Mouse (Mus musculus) kidney, adult 2 months (tissue): ENCODE measurements around the gene Myrf. TPM values are rescaled to one million over a fixed set of nuclear protein-coding genes. Genes with fewer than 3 reads are reported as not detected.

ENCODE experiments used
- DNase-seq: peaks from one replicate; pipeline ENCODE4 v3.0.0; 2021
- H3K27ac ChIP-seq: fragments of 200-500 bp; 2 replicates; pipeline ENCODE4 v1.5.1; 2012; ENCODE audit warnings: low read depth, low read length, control low read depth, inconsistent platforms; ENCODE audit not compliant: insufficient read depth
- H3K27me3 ChIP-seq: fragments of 200-500 bp; replicated peaks from 2 replicates; pipeline ENCODE4 v1.6.1; 2012; ENCODE audit warnings: mild to moderate bottlenecking, moderate library complexity, low read length, inconsistent platforms; ENCODE audit not compliant: control insufficient read depth, insufficient read depth
- H3K36me3 ChIP-seq: fragments of 200-500 bp; 2 replicates; pipeline ENCODE4 v1.6.1; 2012; ENCODE audit warnings: mild to moderate bottlenecking, moderate library complexity, low read length, inconsistent platforms; ENCODE audit not compliant: control insufficient read depth, insufficient read depth
- H3K4me1 ChIP-seq: fragments of 200-500 bp; 2 replicates; pipeline ENCODE4 v1.6.1; 2011; ENCODE audit warnings: low read length; ENCODE audit not compliant: control insufficient read depth, insufficient read depth
- H3K4me3 ChIP-seq: fragments of 200-500 bp; 2 replicates; pipeline ENCODE4 v1.5.1; 2011; ENCODE audit warnings: mild to moderate bottlenecking, low read depth, low read length, control low read depth; ENCODE audit not compliant: insufficient read depth
- CTCF ChIP-seq: fragments of 200-500 bp; conservative IDR thresholded peaks from 2 replicates; pipeline ENCODE4 v1.5.1; 2011; ENCODE audit warnings: low read depth, mild to moderate bottlenecking, control low read depth, low read length, moderate library complexity, mixed read lengths; ENCODE audit not compliant: insufficient read depth, insufficient read length
- POLR2A ChIP-seq: fragments of 200-500 bp; IDR thresholded peaks from one replicate; pipeline ENCODE4 v1.6.1; 2011; ENCODE audit warnings: low read depth, low read length, control low read depth
- WGBS: fragments of 180-500 bp; shearing (Covaris S2); methylation state at CpG from one replicate; pipeline ENCODE4 v1.1.7; 2018; 5-methylcytosine and 5-hydroxymethylcytosine counted together
- polyA plus RNA-seq: library from polyadenylated mRNA; depleted of rRNA; stranded (reverse); fragments of >200 nt; gene quantifications from 2 replicates; pipeline ENCODE4 v1.2.3, GENCODE M21; 2012; rRNA removed

Gene Myrf
- polyA plus RNA-seq, 1 experiment: 18.8 TPM

- no peak for DNase-seq
- Histone ChIP-seq H3K27ac (no peak overlapping the region), H3K27me3 (no peaks in the 10 kb centered on the region), H3K4me3 (no peak overlapping the region), H3K4me1 (peaks cover 4% of the 10 kb centered on the region; the same call in 1 of the 2 replicates), H3K36me3 (no peaks in the 10 kb centered on the region)
- whole genome bisulfite sequencing: 85% methylated on average over 3 of the region's 3 CpGs
- TF ChIP-seq POLR2A: no peak
- TF ChIP-seq CTCF: no peak
Observed at GRCm38 (mm10) chr19:10163896-10164295, 76.7 kb downstream of the Myrf start.

Other genes starting within 250 kb of the Myrf start
- gene Best1, start 239.1 kb downstream of the Myrf start, polyA plus RNA-seq: 0.33 and 0.38 TPM in 2 replicates
- 66.0 and 90.9 TPM in 2 replicates for gene Rab3il1, start 239.1 kb downstream of the Myrf start, polyA plus RNA-seq
- gene Fads3, start 199.2 kb downstream of the Myrf start, polyA plus RNA-seq: 382 and 459 TPM in 2 replicates
- 240 and 258 TPM in 2 replicates for gene Fads2, start 139.0 kb downstream of the Myrf start, polyA plus RNA-seq
- gene Fads1, start 57.9 kb downstream of the Myrf start, polyA plus RNA-seq: 87.4 and 88.4 TPM in 2 replicates
- 123 and 135 TPM in 2 replicates for gene Tmem258, start 36.7 kb downstream of the Myrf start, polyA plus RNA-seq
- gene Fen1, start 36.6 kb downstream of the Myrf start, polyA plus RNA-seq: 4.8 and 4.9 TPM in 2 replicates
- gene Dagla, start 64.1 kb upstream of the Myrf start, polyA plus RNA-seq: 7.0 and 8.2 TPM in 2 replicates
- gene Syt7, start 148.3 kb upstream of the Myrf start, polyA plus RNA-seq: 4.0 and 4.6 TPM in 2 replicates
- 0.39 and 0.94 TPM in 2 replicates for gene Lrrc10b, start 216.7 kb upstream of the Myrf start, polyA plus RNA-seq
- gene Ppp1r32, start 242.2 kb upstream of the Myrf start, polyA plus RNA-seq: 0.37 and 0.66 TPM in 2 replicates